Mouse (Mus musculus) kidney, postnatal 0 days (tissue): ENCODE results near the gene Adm. TPM values are rescaled to one million over a fixed set of nuclear protein-coding genes. Genes with fewer than 3 reads are reported as not detected.

Source experiments
- ATAC-seq: fragments of 200-750 bp; cut with Nextera tagmentation; replicated peaks from 2 replicates; pipeline ENCODE4 v1.8.0; 2017; ENCODE audit warnings: low read depth, moderate number of reproducible peaks, moderate TSS enrichment, moderate library complexity; ENCODE audit not compliant: low FRiP score
- DNase-seq: peaks from one replicate; pipeline ENCODE4 v3.0.0-alpha.2; 2016; ENCODE audit warnings: low spot score
- H3K27ac ChIP-seq: fragments of 300-500 bp; sonication (generic); 2 replicates; pipeline ENCODE4 v1.5.1; 2014; ENCODE audit warnings: mild to moderate bottlenecking
- H3K27me3 ChIP-seq: fragments of 300-500 bp; sonication (generic); 2 replicates; pipeline ENCODE4 v1.6.1; 2014; ENCODE audit warnings: low read length, mixed read lengths; ENCODE audit not compliant: insufficient read depth
- H3K36me3 ChIP-seq: fragments of 300-500 bp; sonication (generic); 2 replicates; pipeline ENCODE4 v1.6.1; 2014; ENCODE audit warnings: low read length, mixed read lengths; ENCODE audit not compliant: insufficient read depth
- H3K4me1 ChIP-seq: fragments of 300-500 bp; sonication (generic); replicated peaks from 2 replicates; pipeline ENCODE4 v1.6.1; 2014; ENCODE audit warnings: antibody characterized with exemption, low read length, mixed read lengths; ENCODE audit not compliant: insufficient read depth
- H3K4me2 ChIP-seq: fragments of 300-500 bp; sonication (generic); 2 replicates; pipeline ENCODE4 v1.6.1; 2014; ENCODE audit warnings: mild to moderate bottlenecking, low read length, moderate library complexity, mixed read lengths
- H3K4me3 ChIP-seq: fragments of 300-500 bp; sonication (generic); replicated peaks from 2 replicates; pipeline ENCODE4 v1.5.1; 2014; ENCODE audit warnings: low read depth, low read length
- H3K9ac ChIP-seq: fragments of 300-500 bp; sonication (generic); 2 replicates; pipeline ENCODE4 v1.6.1; 2014; ENCODE audit warnings: low read depth, low read length
- H3K9me3 ChIP-seq: fragments of 300-500 bp; sonication (generic); replicated peaks from 2 replicates; pipeline ENCODE4 v1.6.1; 2016; ENCODE audit warnings: low read length, inconsistent platforms, mixed read lengths
- CTCF ChIP-seq: IDR thresholded peaks from 2 replicates; pipeline ENCODE4 v1.5.1; 2016; ENCODE audit warnings: antibody characterized with exemption, low read depth, mild to moderate bottlenecking, moderate library complexity
- WGBS: fragments of 180-500 bp; shearing (Covaris S2); extraction: QIAGEN DNeasy Blood & Tissue Kit; methylation state at CpG from one replicate; pipeline ENCODE4 v1.1.7; 2014; 5-methylcytosine and 5-hydroxymethylcytosine counted together
- polyA plus RNA-seq: library from polyadenylated mRNA; unstranded; fragments of >200 nt; fragmentation: Nextera tagmentation; extraction: Ambion mirVana; gene quantifications from 2 replicates; pipeline ENCODE4 v1.2.1, GENCODE M21; 2015

Gene Adm
- polyA plus RNA-seq, 1 experiment from 2014 or later, result 9.9 TPM

DNA sequence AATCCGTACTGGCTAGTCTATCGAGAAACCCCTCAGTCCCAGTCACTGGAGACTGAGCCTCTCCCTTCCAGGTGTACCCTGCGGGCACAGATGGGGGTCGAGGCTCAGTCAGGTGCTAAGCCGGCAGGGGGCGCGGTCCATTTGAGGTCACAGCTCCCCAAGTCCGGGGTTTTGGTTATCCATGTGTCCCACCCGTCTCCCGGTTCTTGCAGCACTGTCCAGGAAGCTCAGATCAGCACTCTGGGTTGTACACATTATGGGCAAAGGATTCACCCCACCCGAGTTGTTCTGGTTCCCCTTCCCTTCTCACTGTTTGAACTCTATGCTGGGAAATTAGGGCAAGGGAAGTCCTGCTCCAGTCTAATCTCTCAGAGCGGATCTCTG lies 370 bp upstream of the Adm start:
- DNase-seq (no peak), ATAC-seq (no peak)
- 1% methylated on average over 12 of the region's 12 CpGs for WGBS
- Histone ChIP-seq H3K27me3 (no peaks in the 10 kb centered on the region), H3K9ac (no peak overlapping the region), H3K4me1 (peaks cover 15% of the 10 kb centered on the region; the same call in 1 of the 2 replicates), H3K27ac (no peak overlapping the region), H3K4me3 (peak overlapping the region; percentile 53; the same call in 1 of the 2 replicates), H3K4me2 (peak overlapping the region; percentile 85), H3K36me3 (no peaks in the 10 kb centered on the region), H3K9me3 (no peaks in the 10 kb centered on the region)
- peak; percentile 46 for TF ChIP-seq CTCF

DNA sequence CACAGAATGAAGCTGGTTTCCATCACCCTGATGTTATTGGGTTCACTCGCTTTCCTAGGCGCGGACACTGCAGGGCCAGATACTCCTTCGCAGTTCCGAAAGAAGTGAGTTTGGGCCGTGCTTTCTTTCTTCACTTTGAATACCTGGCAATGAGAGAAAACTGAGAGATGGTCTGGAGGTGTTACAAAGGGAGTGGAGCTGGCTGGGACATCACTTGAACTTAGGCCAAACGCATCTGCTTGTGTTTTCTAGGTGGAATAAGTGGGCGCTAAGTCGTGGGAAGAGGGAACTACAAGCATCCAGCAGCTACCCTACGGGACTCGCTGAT lies 776 bp downstream of the Adm start:
- H3K9ac ChIP-seq, result peak overlapping the region; percentile 60

DNA sequence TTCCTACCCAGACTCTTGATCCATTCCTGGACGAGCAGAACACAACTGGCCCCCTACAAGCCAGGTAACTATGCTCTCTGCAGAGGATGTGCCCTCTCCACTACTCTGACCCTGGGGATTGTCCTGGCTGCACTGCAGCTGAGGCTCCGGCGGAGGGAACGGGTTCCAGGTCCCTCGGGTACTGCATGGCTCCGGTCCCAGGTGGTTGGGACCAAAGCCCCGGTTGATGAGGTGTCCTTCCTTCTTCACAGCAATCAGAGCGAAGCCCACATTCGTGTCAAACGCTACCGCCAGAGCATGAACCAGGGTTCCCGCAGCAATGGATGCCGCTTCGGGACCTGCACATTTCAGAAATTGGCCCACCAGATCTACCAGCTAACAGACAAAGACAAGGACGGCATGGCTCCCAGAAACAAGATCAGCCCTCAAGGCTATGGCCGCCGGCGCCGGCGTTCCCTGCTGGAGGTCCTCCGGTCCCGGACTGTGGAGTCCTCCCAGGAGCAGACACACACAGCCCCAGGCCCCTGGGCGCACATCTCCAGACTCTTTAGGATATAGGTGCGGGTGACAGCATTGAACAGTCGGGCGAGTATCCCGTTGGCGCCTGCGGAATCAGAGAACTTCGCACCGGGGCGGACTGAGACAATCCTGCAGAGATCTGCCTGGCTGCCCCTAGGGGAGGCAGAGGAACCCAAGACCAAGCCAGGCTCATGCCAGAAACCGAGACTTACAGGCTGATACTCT lies 1.3 kb downstream of the Adm start:
- ATAC-seq, result no peak
- peaks cover 19% of the 10 kb centered on the region; the same call in 1 of the 2 replicates for H3K4me1 ChIP-seq

More for the DNA sequence above, 776 bp downstream of the Adm start:
- Histone ChIP-seq H3K9me3 (no peaks in the 10 kb centered on the region), H3K36me3 (no peaks in the 10 kb centered on the region), H3K27me3 (no peaks in the 10 kb centered on the region), H3K4me1 (peaks cover 19% of the 10 kb centered on the region; the same call in 1 of the 2 replicates), H3K4me2 (peak overlapping the region; percentile 85), H3K27ac (peak overlapping the region; percentile 42; the same call in 1 of the 2 replicates), H3K4me3 (peak overlapping the region; percentile 53)
- TF ChIP-seq CTCF, result no peak
- DNase-seq (no peak), ATAC-seq (no peak)
- 3% methylated on average over 11 of the region's 11 CpGs for WGBS

GRCm38 (mm10) chr7:110629892-110630666 lies 2.6 kb downstream of the Adm start:
- Histone ChIP-seq H3K4me2 (peak overlapping the region; percentile 85), H3K36me3 (no peaks in the 10 kb centered on the region), H3K27ac (peak overlapping the region; percentile 56), H3K9me3 (no peaks in the 10 kb centered on the region), H3K4me1 (peaks cover 19% of the 10 kb centered on the region; the same call in 1 of the 2 replicates), H3K4me3 (peak overlapping the region; percentile 53), H3K9ac (peak overlapping the region; percentile 33; the same call in 1 of the 2 replicates), H3K27me3 (no peaks in the 10 kb centered on the region)
- TF ChIP-seq CTCF, result peak; percentile 97
- WGBS, result 3% methylated on average over 30 of the region's 36 CpGs
- DNase-seq (peak; percentile 96), ATAC-seq (peak; percentile 80)

More for the DNA sequence above, 1.3 kb downstream of the Adm start:
- Histone ChIP-seq H3K4me3 (peak overlapping the region; percentile 53), H3K36me3 (no peaks in the 10 kb centered on the region), H3K9ac (peak overlapping the region; percentile 60), H3K27ac (no peak overlapping the region), H3K4me2 (peak overlapping the region; percentile 85), H3K27me3 (no peaks in the 10 kb centered on the region), H3K9me3 (no peaks in the 10 kb centered on the region)
- TF ChIP-seq CTCF, result peak; percentile 36; the same call in 1 of the 2 replicates
- DNase-seq, result no peak
- WGBS, result 1% methylated on average over 33 of the region's 33 CpGs

GRCm38 (mm10) chr7:110631136-110631888 lies 3.9 kb downstream of the Adm start:
- Histone ChIP-seq H3K4me3 (no peak overlapping the region), H3K27me3 (no peaks in the 10 kb centered on the region), H3K9me3 (no peaks in the 10 kb centered on the region), H3K27ac (peak overlapping the region; percentile 56; the same call in 1 of the 2 replicates), H3K4me2 (0 out of 2 replicates have a peak overlapping the region, but pooled peaks have one; percentile 85), H3K36me3 (no peaks in the 10 kb centered on the region), H3K9ac (no peak overlapping the region), H3K4me1 (peaks cover 17% of the 10 kb centered on the region; the same call in 1 of the 2 replicates)
- DNase-seq, result no peak
- WGBS, result 75% methylated on average over 16 of the region's 16 CpGs
- no peak for ATAC-seq
- TF ChIP-seq CTCF, result no peak

- no peak overlapping the region for H3K27ac ChIP-seq
- DNase-seq (no peak), ATAC-seq (no peak)
- H3K27me3 ChIP-seq, result no peaks in the 10 kb centered on the region
- peaks cover 10% of the 10 kb centered on the region for H3K4me1 ChIP-seq
- no peak overlapping the region for H3K9ac ChIP-seq
- H3K9me3 ChIP-seq, result no peaks in the 10 kb centered on the region
- WGBS, result 65% methylated on average over 3 of the region's 3 CpGs
- H3K36me3 ChIP-seq, result no peaks in the 10 kb centered on the region
- no peak overlapping the region for H3K4me2 ChIP-seq
- no peak for TF ChIP-seq CTCF
- no peak overlapping the region for H3K4me3 ChIP-seq
These were observed 8.5 kb downstream of the Adm start for GRCm38 (mm10) chr7:110635929-110636328.
